Mouse (Mus musculus) embryonic fibroblast, embryonic 13.5 days (primary cell): ENCODE data around the gene Emx2.

Experiments
- CTCF ChIP-seq: IDR thresholded peaks from 2 replicates; pipeline ENCODE4 v1.5.1; 2011; ENCODE audit warnings: mild to moderate bottlenecking, control low read depth, low read length, moderate library complexity, borderline replicate concordance; ENCODE audit not compliant: insufficient read depth
- POLR2A ChIP-seq: IDR thresholded peaks from 2 replicates; pipeline ENCODE4 v1.6.1; 2011; ENCODE audit warnings: low read depth, mild to moderate bottlenecking, control low read depth, low read length, moderate library complexity

GRCm38 (mm10) chr19:59496832-59497231 lies 38.7 kb downstream of the Emx2 start:
- TF ChIP-seq CTCF (no peak), POLR2A (no peak)
